Mouse (Mus musculus) neutrophil, adult 5-6 weeks (primary cell): ENCODE results near the gene Camk2n1. TPM values are rescaled to one million over a fixed set of nuclear protein-coding genes. Genes with fewer than 3 reads are reported as not detected.

ENCODE experiments used
- ATAC-seq: fragments of 151-379, 151-347 bp; 2 replicates; pipeline ENCODE4 v1.8.0; 2017; ENCODE audit warnings: mild to moderate bottlenecking, moderate TSS enrichment; ENCODE audit not compliant: insufficient number of reproducible peaks, poor library complexity, low FRiP score, severe bottlenecking; ENCODE audit errors: extremely low read depth
- total RNA-seq: library from RNA; stranded (forward); fragments of 200-1000 nt; gene quantifications from 2 replicates; pipeline ENCODE4 v1.2.3, GENCODE M21; 2017

Gene Camk2n1
- total RNA-seq, 1 experiment from 2014 or later = 0.23 TPM

DNA sequence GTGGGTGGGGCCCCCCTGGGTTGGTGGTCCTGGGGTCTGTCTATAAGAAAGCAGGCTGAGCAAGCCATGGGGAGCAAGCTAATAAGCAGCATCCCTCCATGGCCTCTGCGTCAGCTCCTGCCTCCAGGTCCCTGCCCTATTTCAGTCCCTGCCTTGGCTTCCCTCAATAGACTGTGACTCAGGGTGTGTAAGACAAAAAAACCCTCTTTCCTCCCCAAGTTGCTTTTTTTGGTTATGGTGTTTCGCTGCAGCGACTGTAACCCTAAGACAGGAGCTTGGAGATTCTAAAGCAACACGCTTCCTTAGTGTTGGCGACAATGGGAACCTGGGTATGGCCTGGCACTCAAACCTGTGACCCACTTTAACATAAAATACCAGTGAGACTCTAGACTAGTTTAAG is 7.4 kb downstream of the Camk2n1 start:
- no peak for ATAC-seq

DNA sequence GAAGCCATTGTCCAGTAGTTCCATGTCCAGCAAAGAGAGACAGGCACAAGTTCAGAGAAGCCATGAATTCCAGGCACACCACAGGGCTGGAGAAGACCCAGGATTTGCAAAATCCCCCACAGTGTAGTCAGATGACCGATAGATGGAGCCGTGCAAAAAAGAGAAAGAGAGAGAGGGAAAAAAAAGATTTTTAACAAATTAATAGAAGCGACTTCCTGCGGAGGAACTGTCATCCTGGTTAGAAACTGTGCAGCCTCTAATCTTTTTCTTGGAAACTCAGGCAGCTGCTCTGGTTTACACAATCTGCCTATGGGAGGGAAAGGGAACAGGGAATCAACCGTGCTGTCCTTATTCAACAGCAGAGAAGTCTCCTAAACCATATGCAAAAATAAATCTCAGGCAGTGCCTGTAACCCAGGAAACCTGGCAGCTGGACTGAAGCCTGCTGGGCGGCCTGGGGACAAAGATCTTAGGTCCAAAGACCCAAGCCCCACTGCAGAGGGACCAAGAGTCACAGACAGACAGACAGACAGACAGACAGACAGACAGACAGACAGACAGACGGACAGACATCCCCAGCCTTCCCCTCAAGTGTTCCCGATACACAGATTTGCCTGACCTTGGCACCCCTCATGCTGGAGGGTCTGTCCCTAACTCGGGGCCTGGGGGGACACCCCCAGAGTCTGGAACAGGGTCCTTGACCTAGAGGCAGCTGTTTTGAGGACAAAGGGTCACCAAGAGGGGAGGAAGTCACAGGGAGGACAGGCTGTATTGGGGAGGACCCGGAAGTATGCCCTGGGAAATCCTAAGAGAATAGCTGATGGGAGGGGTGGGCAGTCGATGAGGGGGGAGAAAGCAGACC is 9.1 kb downstream of the Camk2n1 start:
- no peak for ATAC-seq

DNA sequence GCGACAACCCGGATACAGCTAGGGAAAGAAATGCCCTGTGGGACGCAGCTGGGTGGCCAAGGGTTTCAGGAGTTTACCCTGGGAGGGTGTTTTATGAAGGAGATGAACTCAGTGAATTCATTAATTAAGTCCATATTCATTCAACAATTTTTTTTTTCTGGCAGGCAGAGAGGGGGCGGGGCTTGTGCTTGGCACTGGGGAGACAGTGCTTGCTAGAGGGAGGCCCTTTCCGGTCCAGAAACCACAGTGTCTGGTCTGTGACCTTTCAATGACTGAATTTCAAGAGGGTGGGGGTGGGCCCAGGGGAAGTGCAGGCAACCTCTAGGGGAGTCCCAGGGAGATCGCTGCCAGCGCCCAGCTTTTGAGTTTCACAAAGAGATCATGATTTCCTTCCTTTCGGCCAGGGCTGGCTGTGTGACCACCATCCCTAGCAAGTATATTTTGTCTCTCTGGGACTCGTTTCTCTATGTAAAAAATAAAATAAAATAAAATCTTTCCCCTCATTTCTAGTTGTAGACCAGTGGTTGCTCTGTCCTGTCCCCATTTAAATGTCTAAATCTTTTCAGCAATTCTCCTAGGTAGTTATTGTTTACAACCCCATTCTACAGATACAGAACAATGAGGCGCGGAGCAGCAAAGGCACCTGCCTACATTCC is 9.8 kb downstream of the Camk2n1 start:
- peak; percentile 44; the same call in 1 of the 2 replicates for ATAC-seq

DNA sequence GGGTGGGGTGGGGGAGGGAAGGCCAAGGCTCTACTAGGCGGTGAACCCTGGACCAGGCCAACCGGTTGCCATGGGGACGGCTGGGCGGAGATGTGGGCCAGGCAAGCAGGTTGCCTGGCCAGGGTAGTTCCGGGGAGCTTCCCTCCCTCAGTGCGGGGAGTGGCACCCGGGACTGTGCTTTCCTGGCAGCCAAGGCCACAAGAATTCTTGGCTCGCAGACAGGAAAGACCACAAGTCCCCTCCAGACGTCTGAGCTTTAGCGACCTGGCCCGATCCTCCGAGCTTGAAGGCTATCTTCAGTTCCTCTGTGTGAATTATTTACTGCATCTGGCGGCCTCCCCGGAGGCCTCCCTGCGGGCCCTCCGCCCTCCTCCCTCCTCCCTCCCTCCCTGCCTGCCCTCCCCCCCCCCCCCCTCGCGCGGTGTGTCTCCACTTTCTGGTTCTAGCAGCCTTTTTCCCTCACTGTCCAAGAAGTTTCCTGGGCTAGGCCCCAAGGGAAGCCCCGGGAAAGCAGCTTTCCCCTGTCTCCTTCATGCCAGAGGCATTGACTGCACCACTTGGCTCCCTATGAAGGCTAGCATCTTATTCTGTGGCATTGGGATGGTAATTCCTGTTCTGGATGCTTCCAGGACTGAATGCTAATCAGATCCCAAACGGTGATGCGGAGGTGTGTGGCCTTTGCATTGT is 10.7 kb downstream of the Camk2n1 start:
- no peak for ATAC-seq

DNA sequence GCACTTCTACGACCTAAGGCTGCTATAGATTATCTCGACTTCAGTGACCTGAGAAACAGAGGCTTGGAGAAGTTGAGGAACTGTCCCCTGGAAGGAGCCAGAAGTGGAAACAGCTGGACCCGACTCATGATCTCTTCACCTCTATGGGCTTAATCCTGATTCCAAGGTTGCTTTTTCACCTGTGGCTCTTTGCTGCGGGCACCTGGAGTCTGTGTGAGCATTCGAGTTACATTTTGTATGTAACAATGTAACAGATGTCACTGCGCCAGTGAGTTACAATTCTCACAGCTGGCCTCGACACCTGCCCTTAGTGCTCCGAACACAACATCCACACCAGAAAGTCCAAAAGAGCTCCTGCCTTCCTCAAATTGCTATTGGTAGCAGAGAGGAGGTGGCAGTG is 11.3 kb downstream of the Camk2n1 start:
- no peak for ATAC-seq

DNA sequence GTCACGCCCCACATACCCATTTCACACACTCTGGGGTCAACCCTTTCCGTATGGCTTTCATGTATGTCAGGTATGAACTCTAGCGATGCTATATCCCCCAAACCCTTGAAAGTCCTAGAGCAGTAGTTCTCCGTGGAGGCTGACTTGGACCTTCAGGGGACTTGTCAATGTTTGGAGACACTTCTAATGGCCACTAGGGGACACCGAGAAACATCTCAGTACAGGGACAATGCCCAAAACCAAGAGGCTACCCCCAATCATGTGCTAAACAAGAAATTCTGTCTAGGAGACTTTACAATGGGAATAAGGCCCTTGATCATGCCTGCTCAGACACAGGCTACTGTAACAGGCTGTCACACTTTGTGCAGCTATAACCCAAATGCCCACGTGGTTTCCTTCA is 12.6 kb downstream of the Camk2n1 start:
- no peak for ATAC-seq

DNA sequence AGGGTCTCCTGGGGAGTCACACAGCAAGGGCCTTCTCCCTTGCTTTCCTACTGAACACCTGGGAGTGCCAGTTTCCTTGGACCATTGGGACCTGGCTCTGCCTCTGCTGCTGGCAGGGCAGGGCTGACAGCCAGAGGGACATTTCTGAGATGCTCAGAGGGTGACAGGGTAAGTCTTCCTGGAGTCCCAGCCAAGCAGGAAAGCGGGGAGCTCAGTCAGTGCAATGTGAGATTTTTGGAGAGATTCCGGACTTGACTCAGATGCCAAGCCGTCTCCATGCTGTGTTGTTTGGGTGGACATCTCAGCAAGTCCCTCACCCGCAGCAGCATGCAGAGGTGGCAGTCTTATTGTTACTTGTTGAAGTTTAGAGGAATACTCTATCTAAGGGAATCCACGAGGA is 13.3 kb downstream of the Camk2n1 start:
- ATAC-seq = no peak

DNA sequence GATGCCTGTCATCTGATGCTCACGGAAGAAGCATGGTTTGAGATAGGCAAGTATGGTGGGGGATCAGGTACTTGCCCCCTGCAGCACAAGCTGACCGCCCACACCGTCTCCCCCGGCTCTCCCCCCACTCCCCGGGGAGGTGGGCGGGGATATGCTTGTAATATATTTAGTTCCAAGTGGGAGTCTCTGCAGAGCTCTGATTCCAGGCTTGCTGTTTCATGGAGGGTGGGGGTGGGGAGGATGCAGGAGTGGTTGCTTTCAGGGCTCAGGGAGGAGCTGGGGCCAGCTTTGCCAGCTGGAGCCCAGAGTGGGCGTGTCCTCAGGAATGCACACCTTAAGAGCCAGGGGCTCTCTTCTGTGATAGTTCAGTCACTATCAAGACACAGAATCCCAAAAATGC is 15.0 kb downstream of the Camk2n1 start:
- no peak for ATAC-seq

DNA sequence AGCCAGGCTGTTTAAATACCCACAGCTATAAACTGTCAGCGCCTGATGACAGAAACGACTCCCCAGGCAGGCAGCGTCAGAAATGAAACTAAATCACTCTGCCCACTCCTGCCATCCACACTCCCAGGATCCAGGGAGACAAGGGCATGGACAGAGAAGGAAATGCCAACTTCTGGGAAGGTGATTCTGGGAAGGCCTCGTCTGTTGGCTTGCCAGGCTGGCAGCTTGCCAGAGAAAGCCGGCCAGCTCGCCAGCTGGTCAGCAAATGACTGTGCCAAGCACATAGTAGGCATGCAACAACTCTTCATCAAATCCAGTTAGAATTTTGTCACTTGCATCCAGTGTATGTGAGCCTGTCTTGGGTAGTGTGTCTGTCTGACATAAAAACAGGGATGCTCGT is 17.1 kb downstream of the Camk2n1 start:
- no peak for ATAC-seq

DNA sequence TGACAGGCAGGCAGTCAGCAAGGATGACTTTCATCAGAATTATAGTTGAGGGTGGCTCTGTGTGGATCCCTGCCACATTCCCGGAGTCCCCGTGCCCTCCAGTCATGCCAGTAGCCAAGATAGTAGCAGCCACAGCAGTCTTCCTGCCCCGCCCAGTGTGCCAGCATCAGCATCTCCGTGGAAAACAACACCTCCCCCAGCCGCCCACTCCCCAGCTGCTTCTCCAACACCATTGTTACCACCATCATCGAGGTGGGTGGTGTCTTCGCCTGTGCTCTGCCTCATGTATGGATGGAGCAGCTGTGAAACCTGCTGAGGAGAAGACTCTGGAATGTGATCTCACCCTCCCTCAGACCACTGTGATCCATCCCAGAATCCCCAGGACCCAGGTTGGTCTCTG is 25.5 kb downstream of the Camk2n1 start:
- no peak for ATAC-seq

DNA sequence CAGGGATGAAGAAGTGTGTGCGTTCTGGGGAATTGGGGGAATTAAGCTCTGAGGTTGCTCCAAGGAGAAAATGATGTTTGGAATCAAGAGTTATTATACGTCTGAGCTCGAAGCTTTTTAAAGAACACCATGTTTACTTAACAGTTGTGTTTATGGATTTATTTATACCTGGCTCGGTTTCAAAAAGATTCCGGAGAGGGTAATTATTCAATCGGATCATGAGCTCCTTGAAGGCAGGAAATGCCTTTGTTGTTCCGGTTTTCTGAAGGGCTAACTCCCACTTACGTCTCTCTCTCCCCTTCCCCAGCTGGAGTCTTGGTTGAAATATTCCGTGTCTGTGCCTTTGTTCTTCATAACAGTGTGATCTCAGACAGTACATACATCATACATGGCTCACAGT is 26.8 kb downstream of the Camk2n1 start:
- no peak for ATAC-seq

DNA sequence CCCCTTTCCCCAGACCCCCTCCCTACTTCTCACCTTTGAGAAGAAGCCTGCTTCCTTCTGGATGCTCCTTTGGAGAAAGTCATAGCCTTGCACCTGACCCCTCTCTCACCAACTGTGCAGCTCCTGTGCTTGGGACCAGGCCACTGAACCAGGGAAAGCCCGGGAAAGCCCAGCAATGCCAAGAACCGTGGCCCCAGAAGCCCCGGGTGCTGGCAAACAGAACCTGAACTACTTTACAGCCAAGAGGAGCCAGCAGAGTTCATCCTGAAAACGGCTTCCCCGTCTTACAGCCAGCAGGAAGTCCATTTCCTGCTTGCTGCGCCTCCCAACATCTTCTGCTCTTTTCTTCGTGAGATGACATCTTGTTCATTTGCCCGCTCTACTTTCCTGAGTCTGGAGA is 28.6 kb downstream of the Camk2n1 start:
- ATAC-seq = no peak

DNA sequence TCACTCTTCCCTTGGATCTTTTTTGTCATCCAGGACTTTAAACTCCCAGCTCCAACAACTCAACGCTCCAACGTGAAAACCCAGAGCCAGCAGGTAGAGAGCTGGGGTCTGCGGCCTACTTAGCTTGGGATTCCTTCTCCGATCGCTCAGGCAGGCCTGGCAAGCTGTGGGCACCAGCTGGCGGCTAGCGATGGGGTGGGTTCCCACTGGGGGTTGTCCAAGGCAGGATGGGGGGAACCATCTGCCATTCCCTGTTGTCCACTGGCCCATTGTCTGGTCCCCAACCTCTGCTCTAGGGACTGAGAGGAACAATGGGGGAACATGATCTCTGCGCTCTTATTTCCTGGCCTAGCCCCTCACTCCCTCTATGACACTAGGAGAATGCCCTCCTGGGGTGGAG is 34.1 kb downstream of the Camk2n1 start:
- no peak for ATAC-seq

DNA sequence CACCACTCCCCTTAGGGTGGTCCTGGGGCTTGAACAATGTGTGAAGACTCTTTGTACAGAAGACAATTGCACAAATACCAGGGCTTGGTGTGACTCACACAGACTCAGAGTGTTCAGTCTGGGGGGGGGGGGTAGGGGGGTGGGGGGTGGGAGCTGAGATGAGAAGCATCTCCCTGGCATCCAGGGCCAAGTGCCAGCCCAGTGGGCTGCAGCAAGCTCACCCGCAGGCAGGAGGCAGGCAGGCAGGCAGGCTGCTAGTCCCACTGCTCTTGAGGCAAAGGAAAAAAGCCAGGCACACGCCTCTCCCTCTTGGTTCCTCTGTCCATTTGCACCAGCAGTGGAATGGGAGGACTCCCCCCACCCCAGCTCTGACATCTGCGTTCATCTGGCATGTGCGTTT is 37.0 kb downstream of the Camk2n1 start:
- no peak for ATAC-seq

DNA sequence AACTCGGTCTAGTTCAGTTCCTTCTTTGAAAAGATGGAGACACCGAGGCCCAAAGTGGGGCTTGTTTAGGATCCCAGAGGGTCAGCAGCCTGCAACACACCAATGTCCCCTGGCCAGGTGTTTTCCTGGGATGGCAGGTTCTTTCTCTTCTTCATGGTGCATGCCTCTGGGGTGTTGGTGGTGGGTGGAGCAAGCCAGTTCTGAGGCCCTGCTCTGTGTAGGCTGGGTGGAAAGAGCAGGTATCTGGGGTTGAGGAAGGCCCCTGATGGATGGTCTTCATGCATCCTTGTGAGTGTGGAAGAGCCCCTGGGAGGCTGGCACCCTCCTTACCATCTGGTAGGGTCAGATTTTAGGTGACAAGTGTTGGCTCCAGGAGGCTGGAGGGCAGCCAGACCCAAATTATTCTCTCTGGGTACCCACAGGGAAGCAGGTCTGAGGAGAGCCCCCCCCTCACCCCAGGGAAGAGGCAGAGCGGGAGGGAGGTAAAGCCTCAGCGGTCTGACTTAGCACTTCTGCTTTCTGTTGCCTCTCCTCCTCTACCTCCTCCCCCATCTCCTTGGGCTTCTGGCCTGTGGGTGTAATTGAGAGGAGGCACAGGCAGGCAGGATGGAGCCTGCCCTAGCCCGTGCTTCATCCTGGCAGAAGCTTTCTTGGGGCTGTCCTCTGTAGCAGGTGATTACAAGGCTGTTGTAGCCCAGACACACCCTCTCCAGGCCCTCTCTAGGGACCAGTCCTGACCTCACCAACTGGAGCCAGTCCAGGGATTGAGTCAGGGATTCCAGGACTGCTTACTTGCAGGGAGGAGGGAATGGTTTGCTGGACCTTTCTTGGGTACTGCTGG is 39.3 kb downstream of the Camk2n1 start:
- ATAC-seq = no peak

DNA sequence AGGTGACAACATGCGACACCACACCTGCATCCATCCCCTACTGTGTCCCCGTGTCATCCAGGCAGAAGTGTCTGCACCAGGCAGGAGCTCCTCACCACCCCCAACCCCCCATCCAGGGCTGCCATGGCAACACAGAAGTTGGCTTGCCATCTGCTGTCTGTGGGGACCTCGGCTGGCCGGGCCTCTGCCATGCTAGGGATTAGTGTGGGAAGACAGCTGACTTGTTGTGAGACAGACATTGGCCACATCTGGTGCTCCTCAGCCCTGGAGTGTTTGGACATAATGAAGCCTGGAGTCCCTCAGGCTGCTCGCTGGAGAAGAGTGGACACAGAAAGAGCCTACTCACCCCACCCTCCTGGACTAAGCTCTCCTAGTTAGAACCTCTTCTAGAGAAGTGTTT is 40.8 kb downstream of the Camk2n1 start:
- ATAC-seq = no peak

DNA sequence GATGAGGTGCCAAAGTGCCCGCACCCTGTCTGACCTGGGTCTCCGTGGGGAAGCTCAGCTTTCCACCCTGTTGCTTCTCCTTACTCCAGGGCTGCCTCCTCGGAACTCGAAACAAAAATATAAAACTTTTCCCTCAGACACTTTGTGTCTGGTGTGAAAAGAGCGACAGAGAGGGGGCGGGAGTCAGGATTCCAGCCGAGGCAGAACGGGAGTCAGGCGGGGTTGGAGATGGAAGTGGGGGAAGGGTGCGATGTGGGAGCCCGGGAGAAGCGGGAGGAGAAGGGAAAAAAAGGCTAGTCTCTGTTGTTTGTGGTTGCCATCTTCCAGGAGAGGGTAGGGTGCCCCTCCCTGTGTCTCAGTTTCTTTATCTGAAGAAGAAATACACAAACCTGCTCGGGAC is 41.7 kb downstream of the Camk2n1 start:
- no peak for ATAC-seq

DNA sequence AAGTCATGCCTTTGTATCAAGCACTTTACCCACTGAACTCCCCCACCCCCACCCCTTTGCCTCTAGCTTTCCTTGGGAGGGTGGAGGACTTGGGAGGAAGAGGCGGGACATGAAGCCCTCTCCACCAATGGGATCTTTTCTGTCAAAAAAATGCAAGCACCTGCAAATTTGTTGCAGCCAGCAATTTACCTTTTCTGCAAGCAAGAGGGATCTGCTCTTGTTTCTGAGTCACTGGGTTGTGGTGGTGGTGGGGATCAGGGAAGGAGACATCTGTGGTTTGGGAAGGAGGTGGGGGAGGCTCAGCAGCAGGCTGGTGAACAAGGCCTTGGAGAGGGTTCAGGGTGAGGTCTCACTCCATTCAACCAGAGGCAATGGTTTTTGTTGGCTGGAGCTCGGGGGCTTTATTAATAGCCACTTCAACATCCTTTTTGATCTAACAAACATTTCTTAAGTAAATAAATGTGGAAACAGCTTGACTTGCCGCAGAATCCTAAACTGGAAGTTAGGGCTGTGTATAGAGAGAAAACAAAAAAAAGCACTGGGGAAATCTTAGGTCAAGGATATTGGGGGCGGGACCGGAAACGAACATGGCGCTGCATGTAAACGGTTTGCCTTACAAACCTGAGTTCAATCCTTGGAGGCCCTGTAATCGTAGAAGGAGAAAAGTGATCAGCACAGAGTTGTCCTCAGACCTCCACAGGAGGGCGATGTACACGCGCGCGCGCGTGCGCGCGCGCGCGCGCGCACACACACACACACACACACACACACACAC is 42.8 kb downstream of the Camk2n1 start:
- ATAC-seq = no peak
